Mouse (Mus musculus) C2C12 (cell line): ENCODE results near the gene Axin1. TPM values are rescaled to one million over a fixed set of nuclear protein-coding genes. Genes with fewer than 3 reads are reported as not detected.

ENCODE experiments used
- H3K27me3 ChIP-seq: one replicate; pipeline ENCODE4 v1.6.1; 2011; ENCODE audit not compliant: control insufficient read depth, insufficient read depth, insufficient read length
- H3K36me3 ChIP-seq: one replicate; pipeline ENCODE4 v1.6.1; 2011; ENCODE audit not compliant: control insufficient read depth, insufficient read depth
- H3K4me3 ChIP-seq: one replicate; pipeline ENCODE4 v1.5.1; 2011; ENCODE audit warnings: mild to moderate bottlenecking, control low read depth; ENCODE audit not compliant: poor library complexity, insufficient read depth, severe bottlenecking
- H3K79me2 ChIP-seq: one replicate; pipeline ENCODE4 v1.6.1; 2011; ENCODE audit not compliant: control insufficient read depth, insufficient read depth
- H3K79me3 ChIP-seq: one replicate; pipeline ENCODE4 v1.6.1; 2011; ENCODE audit warnings: low read depth, control low read depth
- H3ac ChIP-seq: one replicate; pipeline ENCODE3; 2011; ENCODE audit warnings: low read depth; ENCODE audit not compliant: control insufficient read depth, insufficient read length
- CEBPB ChIP-seq: IDR thresholded peaks from one replicate; pipeline ENCODE4 v1.6.1; 2011; ENCODE audit warnings: low read depth, mild to moderate bottlenecking, control low read depth, moderate library complexity
- CTCF ChIP-seq: IDR thresholded peaks from one replicate; pipeline ENCODE4 v1.5.1; 2011; ENCODE audit not compliant: control insufficient read depth, insufficient read depth, insufficient read length
- FOSL1 ChIP-seq: IDR thresholded peaks from one replicate; pipeline ENCODE4 v1.8.0; 2011; ENCODE audit warnings: mild to moderate bottlenecking, low read length; ENCODE audit not compliant: poor library complexity, insufficient read depth, severe bottlenecking
- MAX ChIP-seq: IDR thresholded peaks from one replicate; pipeline ENCODE4 v1.6.1; 2011; ENCODE audit warnings: mild to moderate bottlenecking, control low read depth
- MYOD1 ChIP-seq: IDR thresholded peaks from one replicate; pipeline ENCODE4 v1.6.1; 2011; ENCODE audit warnings: low read depth; ENCODE audit not compliant: control insufficient read depth, insufficient read length
- MYOG ChIP-seq: IDR thresholded peaks from one replicate; pipeline ENCODE4 v1.6.1; 2011; ENCODE audit not compliant: control insufficient read depth, insufficient read length; ENCODE audit errors: extremely low read depth
- USF1 ChIP-seq: IDR thresholded peaks from one replicate; pipeline ENCODE4 v1.6.1; 2011; ENCODE audit warnings: low read depth, mild to moderate bottlenecking, control low read depth, moderate library complexity
- polyA plus RNA-seq: library from polyadenylated mRNA; unstranded; fragments of >200 nt; fragmentation: generic; extraction: Trizol; gene quantifications from one replicate; pipeline ENCODE4 v1.2.1, GENCODE M21; 2012; ENCODE audit warnings: missing spikeins

Axin1 gene
- polyA plus RNA-seq, 1 experiment: 32.1 TPM

GRCm38 (mm10) chr17:26212681-26213080 lies 74.2 kb downstream of the Axin1 start:
- TF ChIP-seq USF1 (no peak), CTCF (no peak), MYOD1 (no peak), MAX (no peak), FOSL1 (no peak), MYOG (no peak), CEBPB (no peak)
- Histone ChIP-seq H3ac (no peak overlapping the region), H3K79me2 (no peaks in the 10 kb centered on the region), H3K36me3 (peaks cover 1% of the 10 kb centered on the region), H3K27me3 (no peaks in the 10 kb centered on the region), H3K4me3 (no peak overlapping the region), H3K79me3 (no peaks in the 10 kb centered on the region)

GRCm38 (mm10) chr17:26221508-26221907 lies 83.0 kb downstream of the Axin1 start:
- Histone ChIP-seq H3K27me3 (no peaks in the 10 kb centered on the region), H3K36me3 (peaks cover 5% of the 10 kb centered on the region), H3K79me2 (no peaks in the 10 kb centered on the region), H3K79me3 (no peaks in the 10 kb centered on the region), H3ac (no peak overlapping the region), H3K4me3 (no peak overlapping the region)
- TF ChIP-seq CTCF: no peak
- no peak for TF ChIP-seq CEBPB
- TF ChIP-seq FOSL1: no peak
- TF ChIP-seq MYOG: no peak
- no peak for TF ChIP-seq MYOD1
- no peak for TF ChIP-seq USF1
- TF ChIP-seq MAX: no peak

- H3ac ChIP-seq: no peak overlapping the region
- H3K79me3 ChIP-seq: no peaks in the 10 kb centered on the region
- no peaks in the 10 kb centered on the region for H3K79me2 ChIP-seq
- H3K36me3 ChIP-seq: no peaks in the 10 kb centered on the region
- no peaks in the 10 kb centered on the region for H3K27me3 ChIP-seq
- peak; percentile 14 for TF ChIP-seq USF1
- no peak for TF ChIP-seq CTCF
- peak; percentile 35 for TF ChIP-seq MYOD1
- no peak for TF ChIP-seq FOSL1
- TF ChIP-seq MAX: no peak
- TF ChIP-seq MYOG: no peak
- H3K4me3 ChIP-seq: no peak overlapping the region
Measured at GRCm38 (mm10) chr17:26225150-26225549, 86.7 kb downstream of the Axin1 start.

- Histone ChIP-seq H3K27me3 (no peaks in the 10 kb centered on the region), H3K79me2 (no peaks in the 10 kb centered on the region), H3K36me3 (no peaks in the 10 kb centered on the region), H3K79me3 (no peaks in the 10 kb centered on the region), H3K4me3 (no peak overlapping the region), H3ac (no peak overlapping the region)
- no peak for TF ChIP-seq MYOG
- no peak for TF ChIP-seq MAX
- no peak for TF ChIP-seq FOSL1
- TF ChIP-seq MYOD1: no peak
- no peak for TF ChIP-seq USF1
- no peak for TF ChIP-seq CTCF
- TF ChIP-seq CEBPB: no peak
Measured at GRCm38 (mm10) chr17:26229776-26230175, 91.3 kb downstream of the Axin1 start.

- Histone ChIP-seq H3K4me3 (no peak overlapping the region), H3ac (no peak overlapping the region), H3K36me3 (no peaks in the 10 kb centered on the region), H3K27me3 (no peaks in the 10 kb centered on the region), H3K79me3 (no peaks in the 10 kb centered on the region), H3K79me2 (no peaks in the 10 kb centered on the region)
- TF ChIP-seq USF1: no peak
- no peak for TF ChIP-seq FOSL1
- no peak for TF ChIP-seq CTCF
Measured at GRCm38 (mm10) chr17:26231156-26231555, 92.7 kb downstream of the Axin1 start.

DNA sequence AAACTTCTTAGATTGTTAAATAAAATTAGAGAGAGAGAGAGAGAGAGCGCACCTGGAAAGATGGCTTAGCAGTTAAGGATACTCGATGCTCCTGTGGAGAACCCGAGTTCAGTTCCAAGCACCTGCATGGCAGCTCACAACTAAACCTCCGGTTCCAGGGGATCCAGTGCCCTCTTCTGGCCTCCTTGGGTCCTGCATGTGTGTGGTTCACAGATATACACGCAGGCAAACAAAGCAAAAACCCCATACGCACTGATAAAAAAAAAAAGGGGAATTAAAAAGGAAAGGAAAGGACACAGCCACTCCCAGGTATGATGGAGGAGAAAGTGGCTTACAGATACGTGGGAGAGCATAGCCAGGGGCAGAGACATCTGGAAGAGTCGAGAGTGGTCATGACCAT lies 94.4 kb downstream of the Axin1 start:
- Histone ChIP-seq H3K4me3 (no peak overlapping the region), H3K27me3 (no peaks in the 10 kb centered on the region), H3K36me3 (no peaks in the 10 kb centered on the region), H3ac (no peak overlapping the region), H3K79me3 (no peaks in the 10 kb centered on the region), H3K79me2 (peaks cover 10% of the 10 kb centered on the region)
- TF ChIP-seq CTCF (no peak), MYOD1 (no peak), CEBPB (no peak), MYOG (no peak), USF1 (no peak), FOSL1 (no peak), MAX (no peak)
